Mouse (Mus musculus) brown adipose tissue, adult 24 weeks (tissue): ENCODE measurements around the gene Nrk. TPM values are rescaled to one million over a fixed set of nuclear protein-coding genes. Genes with fewer than 3 reads are reported as not detected.

Experiments used
- H3K27ac ChIP-seq: fragments of 200-500 bp; replicated peaks from 2 replicates; pipeline ENCODE4 v1.5.1; 2012; ENCODE audit warnings: low read depth, mild to moderate bottlenecking, low read length
- H3K4me1 ChIP-seq: fragments of 200-500 bp; 2 replicates; pipeline ENCODE4 v1.6.1; 2012; ENCODE audit warnings: low read length, mixed read lengths; ENCODE audit not compliant: control insufficient read depth, insufficient read depth, insufficient read length
- H3K4me3 ChIP-seq: fragments of 200-500 bp; 2 replicates; pipeline ENCODE4 v1.5.1; 2012; ENCODE audit warnings: low read depth, mild to moderate bottlenecking, low read length, moderate library complexity; ENCODE audit not compliant: insufficient read depth
- polyA plus RNA-seq: library from polyadenylated mRNA; stranded (reverse); fragments of >200 nt; gene quantifications from 2 replicates; pipeline ENCODE4 v1.2.4, GENCODE M21; 2012; ENCODE audit not compliant: missing spikeins, insufficient read depth, insufficient read length

Gene Nrk
- polyA plus RNA-seq, 1 experiment, result not detected

- H3K4me1 ChIP-seq, result no peaks in the 10 kb centered on the region
- H3K4me3 ChIP-seq, result no peak overlapping the region
- no peak overlapping the region for H3K27ac ChIP-seq
These were observed 137.7 kb downstream of the Nrk start for GRCm38 (mm10) chrX:139051976-139052375.

GRCm38 (mm10) chrX:139053149-139053548 is 138.9 kb downstream of the Nrk start:
- H3K4me3 ChIP-seq, result no peak overlapping the region
- no peaks in the 10 kb centered on the region for H3K4me1 ChIP-seq
- H3K27ac ChIP-seq, result no peak overlapping the region

Other genes with a start within 250 kb of the Nrk start
- not detected in 2 replicates for gene Serpina7, start 170.8 kb downstream of the Nrk start, polyA plus RNA-seq
- not detected in 2 replicates for gene 4930513O06Rik, start 171.8 kb downstream of the Nrk start, polyA plus RNA-seq